Mouse (Mus musculus) embryonic facial prominence, embryonic 11.5 days (tissue): ENCODE results near the gene Asic1. TPM values are rescaled to one million over a fixed set of nuclear protein-coding genes. Genes with fewer than 3 reads are reported as not detected.
"Not testable (repeated sequence)": the region's sequence is repeated elsewhere in the genome, so short reads cannot be mapped to it uniquely, and the experiment has no call there.

Experiments used
- ATAC-seq: fragments of 200-750 bp; cut with Nextera tagmentation; replicated peaks from 2 replicates; pipeline ENCODE4 v1.8.0; 2017; ENCODE audit warnings: low read depth; ENCODE audit not compliant: insufficient number of reproducible peaks, low FRiP score, low TSS enrichment
- DNase-seq: peaks from one replicate; pipeline ENCODE4 v3.0.0-alpha.2; 2015; ENCODE audit warnings: low spot score
- H3K27ac ChIP-seq: fragments of 300-500 bp; sonication (generic); replicated peaks from 2 replicates; pipeline ENCODE4 v1.5.1; 2014; ENCODE audit warnings: mild to moderate bottlenecking, low read depth, low read length, control low read depth
- H3K27me3 ChIP-seq: fragments of 300-500 bp; sonication (generic); 2 replicates; pipeline ENCODE4 v1.6.1; 2014; ENCODE audit warnings: mild to moderate bottlenecking, low read length, moderate library complexity, mixed read lengths; ENCODE audit not compliant: control insufficient read depth, insufficient read depth
- H3K36me3 ChIP-seq: fragments of 300-500 bp; sonication (generic); replicated peaks from 2 replicates; pipeline ENCODE4 v1.6.1; 2014; ENCODE audit warnings: low read depth, mild to moderate bottlenecking, low read length, moderate library complexity, mixed read lengths; ENCODE audit not compliant: control insufficient read depth, insufficient read depth
- H3K4me1 ChIP-seq: fragments of 300-500 bp; sonication (generic); 2 replicates; pipeline ENCODE4 v1.6.1; 2014; ENCODE audit warnings: low read length, mixed read lengths; ENCODE audit not compliant: control insufficient read depth, insufficient read depth
- H3K4me2 ChIP-seq: fragments of 300-500 bp; sonication (generic); 2 replicates; pipeline ENCODE4 v1.6.1; 2014; ENCODE audit warnings: low read depth, mild to moderate bottlenecking, control low read depth, low read length, moderate library complexity
- H3K4me3 ChIP-seq: fragments of 300-500 bp; sonication (generic); 2 replicates; pipeline ENCODE4 v1.5.1; 2014; ENCODE audit warnings: low read depth, low read length, control low read depth
- H3K9ac ChIP-seq: fragments of 300-500 bp; sonication (generic); replicated peaks from 2 replicates; pipeline ENCODE4 v1.6.1; 2014; ENCODE audit warnings: mild to moderate bottlenecking, control low read depth, low read length
- H3K9me3 ChIP-seq: fragments of 300-500 bp; sonication (generic); replicated peaks from 2 replicates; pipeline ENCODE4 v1.6.1; 2016; ENCODE audit warnings: mild to moderate bottlenecking, low read length, inconsistent platforms, mixed read lengths; ENCODE audit not compliant: control insufficient read depth
- WGBS: fragments of 180-500 bp; shearing (Covaris S2); extraction: QIAGEN DNeasy Blood & Tissue Kit; methylation state at CpG from one replicate; pipeline ENCODE4 v1.1.7; 2014; 5-methylcytosine and 5-hydroxymethylcytosine counted together
- polyA plus RNA-seq: library from polyadenylated mRNA; unstranded; fragments of >200 nt; fragmentation: Nextera tagmentation; extraction: Ambion mirVana; gene quantifications from 2 replicates; pipeline ENCODE4 v1.2.1, GENCODE M21; 2014

Asic1 gene
- polyA plus RNA-seq, 1 experiment from 2014 or later: 2.6 TPM

- not testable (repeated sequence) for H3K27me3 ChIP-seq, H3K9me3 ChIP-seq, DNase-seq, H3K4me1 ChIP-seq, H3K4me3 ChIP-seq, H3K9ac ChIP-seq, H3K27ac ChIP-seq, H3K4me2 ChIP-seq, H3K36me3 ChIP-seq, ATAC-seq
- WGBS: 91% methylated on average over 4 of the region's 5 CpGs
These were observed 56.9 kb downstream of the Asic1 start for GRCm38 (mm10) chr15:99727039-99727438.

- Histone ChIP-seq H3K9ac (no peak overlapping the region), H3K27me3 (no peaks in the 10 kb centered on the region), H3K4me2 (no peak overlapping the region), H3K4me1 (peaks cover 6% of the 10 kb centered on the region; the same call in 1 of the 2 replicates), H3K27ac (no peak overlapping the region), H3K9me3 (no peaks in the 10 kb centered on the region), H3K36me3 (no peaks in the 10 kb centered on the region; the same call in 1 of the 2 replicates), H3K4me3 (no peak overlapping the region)
- ATAC-seq: no peak
- DNase-seq: no peak
- 94% methylated on average over 12 of the region's 12 CpGs for WGBS
These were observed 57.4 kb downstream of the Asic1 start for GRCm38 (mm10) chr15:99727525-99727924.

- H3K36me3 ChIP-seq: no peaks in the 10 kb centered on the region; the same call in 1 of the 2 replicates
- no peak overlapping the region for H3K4me2 ChIP-seq
- no peaks in the 10 kb centered on the region for H3K9me3 ChIP-seq
- 94% methylated on average over 5 of the region's 5 CpGs for WGBS
- H3K27ac ChIP-seq: no peak overlapping the region
- no peak overlapping the region for H3K9ac ChIP-seq
- H3K4me3 ChIP-seq: no peak overlapping the region
- DNase-seq: no peak
- ATAC-seq: no peak
- H3K27me3 ChIP-seq: no peaks in the 10 kb centered on the region
- H3K4me1 ChIP-seq: peaks cover 6% of the 10 kb centered on the region; the same call in 1 of the 2 replicates
These were observed 58.0 kb downstream of the Asic1 start for GRCm38 (mm10) chr15:99728211-99728610.

GRCm38 (mm10) chr15:99729056-99729783 lies 59.1 kb downstream of the Asic1 start:
- DNase-seq: no peak
- H3K9ac ChIP-seq: no peak overlapping the region

GRCm38 (mm10) chr15:99731167-99731566 lies 61.0 kb downstream of the Asic1 start:
- no peak overlapping the region for H3K4me3 ChIP-seq
- H3K4me2 ChIP-seq: no peak overlapping the region
- no peak overlapping the region for H3K27ac ChIP-seq
- no peak overlapping the region for H3K9ac ChIP-seq
- H3K4me1 ChIP-seq: 0 out of 2 replicates have a peak, but pooled peaks cover 2% of the 10 kb centered on the region
- WGBS: 91% methylated on average over 2 of the region's 2 CpGs
- DNase-seq: no peak
- ATAC-seq: no peak
- no peaks in the 10 kb centered on the region for H3K9me3 ChIP-seq
- no peaks in the 10 kb centered on the region; the same call in 1 of the 2 replicates for H3K36me3 ChIP-seq
- H3K27me3 ChIP-seq: no peaks in the 10 kb centered on the region

More at GRCm38 (mm10) chr15:99729056-99729783, 59.1 kb downstream of the Asic1 start:
- ATAC-seq: no peak
- Histone ChIP-seq H3K27ac (no peak overlapping the region), H3K9me3 (no peaks in the 10 kb centered on the region), H3K27me3 (no peaks in the 10 kb centered on the region), H3K4me2 (no peak overlapping the region), H3K4me1 (peaks cover 4% of the 10 kb centered on the region; the same call in 1 of the 2 replicates), H3K4me3 (no peak overlapping the region), H3K36me3 (no peaks in the 10 kb centered on the region; the same call in 1 of the 2 replicates)
- WGBS: 94% methylated on average over 3 of the region's 4 CpGs

GRCm38 (mm10) chr15:99731678-99732077 lies 61.5 kb downstream of the Asic1 start:
- Histone ChIP-seq H3K27me3 (no peaks in the 10 kb centered on the region), H3K27ac (no peak overlapping the region), H3K36me3 (no peaks in the 10 kb centered on the region; the same call in 1 of the 2 replicates), H3K4me1 (no peaks in the 10 kb centered on the region), H3K4me3 (no peak overlapping the region), H3K4me2 (no peak overlapping the region), H3K9me3 (no peaks in the 10 kb centered on the region), H3K9ac (no peak overlapping the region)
- no peak for DNase-seq
- no peak for ATAC-seq
- 93% methylated on average over 3 of the region's 3 CpGs for WGBS

GRCm38 (mm10) chr15:99733186-99733585 lies 63.0 kb downstream of the Asic1 start:
- Histone ChIP-seq H3K27me3 (no peaks in the 10 kb centered on the region), H3K9ac (no peak overlapping the region), H3K4me3 (no peak overlapping the region), H3K27ac (no peak overlapping the region), H3K4me2 (no peak overlapping the region), H3K36me3 (no peaks in the 10 kb centered on the region; the same call in 1 of the 2 replicates), H3K9me3 (no peaks in the 10 kb centered on the region), H3K4me1 (no peaks in the 10 kb centered on the region)
- DNase-seq: no peak
- ATAC-seq: no peak
- 94% methylated on average over 5 of the region's 5 CpGs for WGBS

GRCm38 (mm10) chr15:99735631-99736030 lies 65.5 kb downstream of the Asic1 start:
- ATAC-seq (no peak), DNase-seq (no peak)
- WGBS: 93% methylated on average over 2 of the region's 2 CpGs
- H3K4me3 ChIP-seq: no peak overlapping the region
- H3K36me3 ChIP-seq: no peaks in the 10 kb centered on the region; the same call in 1 of the 2 replicates
- no peak overlapping the region for H3K4me2 ChIP-seq
- no peaks in the 10 kb centered on the region for H3K27me3 ChIP-seq
- H3K27ac ChIP-seq: no peak overlapping the region
- H3K9me3 ChIP-seq: no peaks in the 10 kb centered on the region
- no peak overlapping the region for H3K9ac ChIP-seq
- H3K4me1 ChIP-seq: no peaks in the 10 kb centered on the region
